Mouse (Mus musculus): ENCODE data around the gene Cyth2.

The Cyth2 gene

GRCm38 (mm10) chr7:45812921-45813320 lies 1.5 kb downstream of the Cyth2 start:
- DNase-seq = no peak

GRCm38 (mm10) chr7:45809276-45810075 lies 4.9 kb downstream of the Cyth2 start:
- DNase-seq = no peak

GRCm38 (mm10) chr7:45808471-45808870 lies 5.9 kb downstream of the Cyth2 start:
- DNase-seq = no peak

DNA sequence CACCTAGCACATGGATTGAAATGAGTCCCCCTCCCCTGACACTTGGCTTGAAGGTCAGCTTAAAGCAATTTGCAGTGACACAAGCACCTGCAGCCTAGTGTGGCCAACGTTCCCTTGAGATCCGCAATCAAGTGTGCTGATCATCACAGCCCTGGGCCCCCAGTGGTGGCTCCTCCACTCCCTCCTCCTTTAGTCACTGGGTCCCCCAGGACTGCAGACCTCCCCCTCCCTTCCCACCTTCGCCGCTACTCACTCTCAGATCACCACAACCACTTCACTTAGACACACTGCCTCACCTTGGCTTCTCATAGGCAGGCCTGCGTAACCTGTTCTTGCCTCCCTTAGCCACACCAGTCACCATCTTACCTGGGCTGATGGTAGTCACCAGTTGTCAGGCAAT lies 8.4 kb downstream of the Cyth2 start:
- DNase-seq = no peak

- DNase-seq = no peak
These were observed 11.8 kb downstream of the Cyth2 start for GRCm38 (mm10) chr7:45802551-45802950.

DNA sequence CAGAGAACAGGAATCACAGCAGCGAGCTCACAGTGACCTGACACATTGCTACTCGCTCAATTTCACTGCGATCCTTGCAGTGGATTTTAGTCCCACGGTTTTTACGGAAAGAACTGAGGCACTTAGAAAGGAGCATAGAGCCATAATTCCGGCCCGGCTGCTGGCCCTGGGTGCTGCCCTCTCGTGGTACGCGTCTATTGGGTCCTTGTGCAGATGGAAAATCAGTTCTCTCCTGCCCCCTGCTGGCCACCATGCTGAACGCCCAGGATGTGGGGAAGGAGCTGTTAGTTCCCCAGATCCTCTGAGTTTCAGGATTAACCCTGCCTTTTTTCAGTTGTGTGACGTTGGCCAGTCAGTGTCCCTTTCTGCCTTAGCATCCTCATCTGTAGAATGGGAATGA lies 13.0 kb downstream of the Cyth2 start:
- peak; percentile 90 to 94 for DNase-seq

- DNase-seq = peak; percentile 69 to 79
These were observed 13.7 kb downstream of the Cyth2 start for GRCm38 (mm10) chr7:45800546-45801204.

DNA sequence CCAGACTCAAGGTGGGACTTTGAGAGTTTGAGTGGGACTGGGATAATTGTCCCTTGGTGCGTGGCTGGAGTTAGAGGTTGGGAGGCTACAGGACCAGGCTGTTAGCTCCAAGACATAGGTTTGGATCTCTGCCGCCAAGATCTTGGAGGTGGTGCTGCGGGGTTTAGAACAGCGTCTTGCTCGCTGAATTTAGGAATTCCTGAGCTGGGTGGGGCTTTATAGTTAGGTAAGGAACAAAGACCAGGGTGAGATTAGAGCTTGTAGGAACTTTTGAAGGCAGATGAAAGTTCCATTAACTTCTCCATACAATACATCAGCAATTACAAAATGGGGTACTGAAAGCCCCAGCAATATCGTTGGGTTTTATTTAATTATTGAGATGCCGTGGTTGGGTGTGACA lies 14.4 kb downstream of the Cyth2 start:
- no peak for DNase-seq

- DNase-seq = no peak
These were observed 15.4 kb downstream of the Cyth2 start for GRCm38 (mm10) chr7:45798931-45799330.

GRCm38 (mm10) chr7:45798511-45798836 lies 15.9 kb downstream of the Cyth2 start:
- peak; percentile 47 to 51 for DNase-seq

GRCm38 (mm10) chr7:45797661-45798510 lies 16.5 kb downstream of the Cyth2 start:
- peak in 1 of 2 experiments; percentile 28 for DNase-seq

- no peak for DNase-seq
These were observed 17.4 kb downstream of the Cyth2 start for GRCm38 (mm10) chr7:45796950-45797349.

DNA sequence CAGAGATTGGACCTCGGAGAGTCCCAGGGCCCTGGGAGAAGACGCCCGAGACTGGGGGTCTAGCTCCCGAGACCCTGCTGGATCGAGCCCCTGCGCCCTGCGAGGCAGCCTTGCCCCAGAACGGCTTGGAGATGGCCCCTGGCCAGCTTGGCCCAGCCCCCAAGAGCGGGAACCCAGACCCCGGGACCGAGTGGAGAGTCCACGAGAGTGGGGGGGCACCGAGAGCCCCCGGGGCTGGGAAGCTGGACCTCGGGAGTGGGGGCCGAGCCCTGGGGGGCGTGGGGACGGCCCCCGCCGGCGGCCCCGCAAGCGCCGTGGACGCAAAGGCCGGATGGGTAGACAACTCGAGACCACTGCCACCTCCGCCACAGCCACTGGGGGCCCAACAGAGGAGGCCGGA lies 19.4 kb downstream of the Cyth2 start:
- DNase-seq = no peak

DNA sequence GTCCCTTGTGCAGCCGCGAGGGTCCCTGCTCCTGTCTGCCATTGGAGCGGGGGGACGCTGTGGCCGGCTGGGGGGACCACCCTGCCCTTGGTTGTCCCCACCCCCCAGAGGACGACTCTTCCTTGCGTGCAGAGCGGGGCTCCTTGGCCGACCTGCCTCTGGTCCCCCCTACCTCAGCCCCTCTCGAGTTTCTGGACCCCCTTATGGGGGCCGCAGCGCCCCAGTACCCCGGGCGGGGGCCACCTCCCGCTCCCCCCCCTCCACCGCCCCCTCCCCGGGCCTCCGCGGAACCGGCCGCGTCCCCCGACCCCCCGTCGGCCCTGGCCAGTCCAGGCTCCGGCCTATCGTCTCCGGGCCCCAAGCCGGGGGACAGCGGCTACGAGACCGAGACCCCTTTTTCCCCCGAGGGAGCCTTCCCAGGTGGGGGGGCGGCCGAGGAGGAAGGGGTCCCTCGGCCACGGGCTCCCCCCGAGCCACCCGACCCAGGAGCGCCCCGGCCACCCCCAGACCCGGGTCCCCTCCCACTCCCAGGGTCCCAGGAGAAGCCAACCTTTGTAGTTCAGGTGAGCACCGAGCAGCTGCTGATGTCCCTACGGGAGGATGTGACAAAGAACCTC lies 20.3 kb downstream of the Cyth2 start:
- no peak for DNase-seq

- no peak for DNase-seq
These were observed 21.1 kb downstream of the Cyth2 start for GRCm38 (mm10) chr7:45793240-45793639.

GRCm38 (mm10) chr7:45791756-45792490 lies 22.5 kb downstream of the Cyth2 start:
- DNase-seq = no peak

DNA sequence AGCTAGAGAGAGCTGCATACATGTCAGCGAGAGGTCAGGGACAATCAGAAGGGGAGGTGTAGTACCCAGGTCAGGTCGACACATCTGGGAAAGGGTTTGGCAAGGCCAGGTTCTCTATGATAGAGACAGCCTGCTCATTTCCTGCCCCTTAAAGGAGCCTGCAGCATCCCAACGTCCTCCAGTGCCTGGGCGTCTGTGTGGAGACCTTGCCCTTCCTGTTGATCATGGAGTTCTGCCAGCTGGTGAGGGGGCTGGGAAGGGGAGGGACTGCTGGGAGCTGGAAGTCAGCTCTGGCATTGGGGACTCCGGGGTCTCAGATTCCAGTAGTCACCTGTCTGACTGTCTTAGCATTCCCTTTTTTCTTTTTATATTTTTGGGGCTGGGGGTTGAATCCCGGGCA lies 23.7 kb downstream of the Cyth2 start:
- DNase-seq = peak in 1 of 2 experiments; percentile 63

GRCm38 (mm10) chr7:45787642-45788041 lies 26.7 kb downstream of the Cyth2 start:
- DNase-seq = no peak

DNA sequence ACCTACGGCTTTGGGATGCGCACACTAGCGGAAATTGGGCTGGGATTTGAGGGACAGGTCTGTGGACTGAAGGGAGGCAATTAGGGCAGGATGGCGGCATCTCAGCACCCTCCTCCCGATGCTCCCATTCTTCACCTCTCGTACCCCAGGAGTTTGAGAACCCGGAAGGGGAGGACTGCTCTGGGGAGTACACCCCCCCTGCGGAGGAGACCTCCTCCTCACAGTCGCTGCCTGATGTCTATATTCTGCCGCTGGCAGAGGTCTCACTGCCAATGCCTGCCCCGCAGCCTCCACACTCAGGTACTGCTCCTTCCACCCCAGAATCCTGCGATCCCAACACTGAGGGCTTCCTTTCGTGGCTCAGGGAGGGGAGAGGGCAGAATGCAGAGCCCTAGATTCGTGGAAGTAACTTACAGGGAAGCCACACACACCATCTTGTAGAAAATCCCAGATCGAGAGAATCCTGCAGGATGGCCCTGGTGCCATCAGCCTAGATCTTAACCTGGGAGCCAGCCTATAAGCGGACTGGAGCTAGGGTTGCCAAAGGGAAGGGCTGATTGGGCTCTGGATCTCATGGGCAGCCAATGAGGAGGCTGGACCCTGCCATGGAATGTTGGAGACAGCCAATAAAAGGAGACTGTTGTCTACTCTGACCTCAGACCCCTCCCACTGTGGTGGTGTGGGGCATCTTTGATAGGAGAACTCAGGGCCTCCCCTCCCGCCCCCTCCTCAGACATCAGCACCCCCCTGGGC lies 27.5 kb downstream of the Cyth2 start:
- DNase-seq = no peak

- no peak for DNase-seq
These were observed 28.2 kb downstream of the Cyth2 start for GRCm38 (mm10) chr7:45786136-45786578.

GRCm38 (mm10) chr7:45785388-45786135 lies 28.8 kb downstream of the Cyth2 start:
- no peak for DNase-seq

Data from lung, postnatal 4 days (tissue).